Mouse (Mus musculus) ES-E14 (cell line): ENCODE measurements at regions not wholly inside any gene's neighbourhood (a gene's known extent, or its start where the extent isn't known, plus 50 kb on each side); places are given as distances from the start of the nearest gene placed in this dataset.

ENCODE experiments used
- DNase-seq: peaks from one replicate; pipeline ENCODE4 v3.0.0-alpha.2; 2013; ENCODE audit warnings: low read depth, low spot score
- H3K27ac ChIP-seq: 2 replicates; pipeline ENCODE4 v1.5.1; 2012; ENCODE audit warnings: low read depth, mild to moderate bottlenecking, low read length, moderate library complexity, mixed read lengths; ENCODE audit not compliant: poor library complexity, insufficient read depth, severe bottlenecking
- H3K36me3 ChIP-seq: 2 replicates; pipeline ENCODE4 v1.6.1; 2012; ENCODE audit warnings: mild to moderate bottlenecking, low read length, moderate library complexity, mixed read lengths; ENCODE audit not compliant: control insufficient read depth, poor library complexity, insufficient read depth, severe bottlenecking
- H3K4me1 ChIP-seq, 2 experiments: fragments of 150-350 bp in 1 of 2; sonication (generic) in 1 of 2; 2 replicates each; pipeline ENCODE4 v1.6.1; 2012; ENCODE audit warnings: low read length in 2 of 2, mild to moderate bottlenecking in 1 of 2, mixed read lengths in 1 of 2; ENCODE audit not compliant: control insufficient read depth in 2 of 2, insufficient read depth in 2 of 2, poor library complexity in 1 of 2
- H3K4me3 ChIP-seq, 2 experiments: fragments of 150-350 bp in 1 of 2; sonication (generic) in 1 of 2; 2 replicates each; pipeline ENCODE4 v1.5.1; 2012; ENCODE audit warnings: low read length in 2 of 2, low read depth in 1 of 2, mild to moderate bottlenecking in 1 of 2, mixed read lengths in 1 of 2; ENCODE audit not compliant: insufficient read depth in 1 of 2, poor library complexity in 1 of 2, severe bottlenecking in 1 of 2
- H3K9ac ChIP-seq: 2 replicates; pipeline ENCODE4 v1.6.1; 2012; ENCODE audit warnings: low read depth, mild to moderate bottlenecking, low read length, mixed read lengths; ENCODE audit not compliant: poor library complexity, insufficient read depth, severe bottlenecking
- H3K9me3 ChIP-seq: fragments of 150-350 bp; sonication (generic); 2 replicates; pipeline ENCODE4 v1.6.1; 2012; ENCODE audit warnings: low read depth, mild to moderate bottlenecking, low read length; ENCODE audit not compliant: control insufficient read depth, insufficient read depth
- CHD2 ChIP-seq: IDR thresholded peaks from 2 replicates; pipeline ENCODE4 v1.6.1; 2014; ENCODE audit warnings: mild to moderate bottlenecking, low read depth, low read length, inconsistent platforms
- HCFC1 ChIP-seq: IDR thresholded peaks from 2 replicates; pipeline ENCODE4 v1.6.1; 2012; ENCODE audit warnings: low read length, inconsistent platforms, borderline replicate concordance; ENCODE audit not compliant: insufficient read depth
- MAFK ChIP-seq: IDR thresholded peaks from 2 replicates; pipeline ENCODE4 v1.6.1; 2014; ENCODE audit warnings: mild to moderate bottlenecking, low read depth, low read length, inconsistent platforms; ENCODE audit not compliant: insufficient read depth
- ZC3H11A ChIP-seq: IDR thresholded peaks from 2 replicates; pipeline ENCODE4 v1.6.1; 2012; ENCODE audit warnings: low read depth, mild to moderate bottlenecking, inconsistent platforms, low read length, borderline replicate concordance
- ZNF384 ChIP-seq: IDR thresholded peaks from 2 replicates; pipeline ENCODE4 v1.6.1; 2012; ENCODE audit warnings: low read depth, low read length, inconsistent platforms
- in situ Hi-C, 2 experiments: fragments of 600-800 bp; cut with MboI; formaldehyde crosslinking; loops; one replicate each; pipeline ENCODE4 v1.15.1; 2025; ENCODE audit warnings: low sequenced_read_pairs in 2 of 2, inconsistent platforms in 1 of 2; ENCODE audit not compliant: unreplicated experiment in 2 of 2

GRCm38 (mm10) chr14:28653059-28653930 lies 148.7 kb downstream of the Wnt5a start:
- no peak for DNase-seq
- peaks cover 0 to 2% of the 10 kb centered on the region in 2 experiments; a peak in 1 of 4 replicates for H3K4me1 ChIP-seq
- H3K9me3 ChIP-seq: no peaks in the 10 kb centered on the region
- H3K9ac ChIP-seq: no peak overlapping the region
- no peak overlapping the region for H3K27ac ChIP-seq
- no peaks in the 10 kb centered on the region for H3K36me3 ChIP-seq
- H3K4me3 ChIP-seq: no peak overlapping the region
- no peak for TF ChIP-seq CHD2
- TF ChIP-seq MAFK: no peak
- no peak for TF ChIP-seq ZNF384
- no peak for TF ChIP-seq HCFC1
- no peak for TF ChIP-seq ZC3H11A
- in situ Hi-C loops: no loop called here

- Histone ChIP-seq H3K4me3 (no peak overlapping the region), H3K36me3 (no peaks in the 10 kb centered on the region), H3K27ac (no peak overlapping the region), H3K9ac (no peak overlapping the region), H3K9me3 (no peaks in the 10 kb centered on the region), H3K4me1 (peaks cover 0 to 2% of the 10 kb centered on the region in 2 experiments; a peak in 1 of 4 replicates)
- no peak for DNase-seq
- TF ChIP-seq CHD2 (no peak), ZNF384 (no peak), HCFC1 (no peak), ZC3H11A (no peak), MAFK (no peak)
- in situ Hi-C loops: no loop called here
Measured at GRCm38 (mm10) chr14:28657216-28657615, 152.7 kb downstream of the Wnt5a start.

- no peak for DNase-seq
- Histone ChIP-seq H3K4me1 (no peaks in the 10 kb centered on the region), H3K27ac (no peak overlapping the region), H3K9me3 (no peaks in the 10 kb centered on the region), H3K4me3 (no peak overlapping the region), H3K36me3 (no peaks in the 10 kb centered on the region), H3K9ac (no peak overlapping the region)
- in situ Hi-C loops: no loop called here
- TF ChIP-seq HCFC1: no peak
- no peak for TF ChIP-seq MAFK
- no peak for TF ChIP-seq ZNF384
- no peak for TF ChIP-seq CHD2
- no peak for TF ChIP-seq ZC3H11A
Measured at GRCm38 (mm10) chr14:28660872-28661588, 156.5 kb downstream of the Wnt5a start.

GRCm38 (mm10) chr14:28663316-28663715 lies 158.8 kb downstream of the Wnt5a start:
- Histone ChIP-seq H3K9ac (no peak overlapping the region), H3K36me3 (no peaks in the 10 kb centered on the region), H3K4me1 (no peaks in the 10 kb centered on the region), H3K4me3 (no peak overlapping the region), H3K9me3 (no peaks in the 10 kb centered on the region), H3K27ac (no peak overlapping the region)
- in situ Hi-C loops: no loop called here
- DNase-seq: no peak
- TF ChIP-seq ZC3H11A (no peak), ZNF384 (no peak), CHD2 (no peak), HCFC1 (no peak), MAFK (no peak)
